Mouse (Mus musculus) forelimb bud, embryonic 11.5 days (tissue): ENCODE measurements around the gene Arntl.
A peak's percentile ranks its signal among the peaks of the same experiment; 100 is the strongest.
"Not testable (repeated sequence)": the region's sequence is repeated elsewhere in the genome, so short reads cannot be mapped to it uniquely, and the experiment has no call there.

Experiments used
- DNase-seq: peaks from one replicate; pipeline ENCODE4 v3.0.0-alpha.2; 2012; ENCODE audit warnings: low read depth, low spot score

Gene Arntl

GRCm38 (mm10) chr7:113251001-113251400, 43.7 kb downstream of the Arntl start:
- no peak for DNase-seq

- DNase-seq: no peak
Observed at GRCm38 (mm10) chr7:113251554-113251953, 44.3 kb downstream of the Arntl start.

- no peak for DNase-seq
Observed at GRCm38 (mm10) chr7:113253777-113254405, 46.6 kb downstream of the Arntl start.

DNA sequence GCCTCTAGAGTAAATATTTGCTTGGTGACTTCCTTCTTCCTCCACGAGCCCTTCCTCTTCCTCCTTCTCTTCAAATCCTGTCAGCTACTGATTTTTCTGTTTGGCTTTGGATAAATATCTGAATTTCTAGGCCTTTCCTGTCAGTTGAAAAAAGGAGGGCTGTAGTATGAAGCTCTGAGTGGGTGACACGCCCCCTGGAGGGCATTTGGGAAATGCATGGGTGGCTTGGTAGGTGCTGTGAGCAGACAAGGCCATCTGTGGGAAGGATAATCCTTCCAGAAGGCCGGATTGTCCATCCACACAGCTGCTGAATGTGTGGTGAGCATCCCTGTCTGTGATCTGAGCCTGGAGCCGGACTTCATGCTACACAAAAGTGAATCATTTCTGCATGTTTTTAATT, 48.8 kb downstream of the Arntl start:
- peak; percentile 53 for DNase-seq

- no peak for DNase-seq
Observed at GRCm38 (mm10) chr7:113258430-113258829, 51.2 kb downstream of the Arntl start.

- no peak for DNase-seq
Observed at GRCm38 (mm10) chr7:113260321-113261167, 53.3 kb downstream of the Arntl start.

- DNase-seq: no peak
Observed at GRCm38 (mm10) chr7:113261690-113262089, 54.4 kb downstream of the Arntl start.

- not testable (repeated sequence) for DNase-seq
Observed at GRCm38 (mm10) chr7:113262510-113263467, 55.5 kb downstream of the Arntl start.

- DNase-seq: no peak
Observed at GRCm38 (mm10) chr7:113263990-113264389, 56.7 kb downstream of the Arntl start.

GRCm38 (mm10) chr7:113268287-113268686, 61.0 kb downstream of the Arntl start:
- peak; percentile 17 for DNase-seq

- DNase-seq: no peak
Observed at GRCm38 (mm10) chr7:113269081-113269480, 61.8 kb downstream of the Arntl start.

DNA sequence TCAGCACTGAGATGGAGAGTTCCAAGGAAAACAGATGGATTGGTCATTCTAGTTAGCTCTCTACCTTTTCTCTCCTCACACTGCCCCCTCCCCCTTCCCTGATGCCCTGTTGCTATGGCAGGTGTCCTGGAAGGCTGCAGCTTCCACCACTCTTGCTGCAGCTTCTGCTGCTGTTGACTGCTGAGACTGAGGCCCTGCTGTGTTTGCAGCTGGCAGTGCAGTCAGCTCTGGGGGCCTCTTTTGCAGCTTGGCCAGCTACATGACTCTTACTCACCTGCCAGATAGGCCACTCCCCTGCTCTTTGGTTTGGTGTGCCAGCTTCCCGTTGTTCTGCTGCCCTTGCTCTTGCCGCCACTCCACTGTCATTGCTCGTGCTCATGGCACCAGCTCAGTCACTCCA, 62.7 kb downstream of the Arntl start:
- no peak for DNase-seq

DNA sequence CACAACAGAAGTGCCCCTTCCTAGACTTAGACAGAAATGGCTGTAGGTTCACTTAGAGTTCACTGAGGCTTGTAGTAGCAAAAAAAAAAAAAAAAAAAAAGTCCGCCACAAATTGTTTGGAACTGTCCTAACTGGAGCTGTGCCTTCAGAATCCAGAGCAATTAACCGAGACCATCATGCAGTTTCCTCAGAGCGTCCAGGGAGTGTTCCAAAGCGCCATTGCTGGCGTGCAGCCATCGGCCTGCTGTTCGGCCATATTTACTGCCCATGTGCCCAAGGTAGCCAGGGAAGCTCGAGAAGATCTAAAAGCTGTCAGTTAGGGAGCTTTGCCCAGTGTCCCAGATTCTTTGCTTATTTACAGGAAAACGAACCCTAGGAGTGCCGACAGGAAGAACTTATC, 63.3 kb downstream of the Arntl start:
- no peak for DNase-seq

- no peak for DNase-seq
Observed at GRCm38 (mm10) chr7:113270991-113271390, 63.7 kb downstream of the Arntl start.

- DNase-seq: no peak
Observed at GRCm38 (mm10) chr7:113272338-113272997, 65.2 kb downstream of the Arntl start.

GRCm38 (mm10) chr7:113277245-113277644, 70.0 kb downstream of the Arntl start:
- DNase-seq: no peak

DNA sequence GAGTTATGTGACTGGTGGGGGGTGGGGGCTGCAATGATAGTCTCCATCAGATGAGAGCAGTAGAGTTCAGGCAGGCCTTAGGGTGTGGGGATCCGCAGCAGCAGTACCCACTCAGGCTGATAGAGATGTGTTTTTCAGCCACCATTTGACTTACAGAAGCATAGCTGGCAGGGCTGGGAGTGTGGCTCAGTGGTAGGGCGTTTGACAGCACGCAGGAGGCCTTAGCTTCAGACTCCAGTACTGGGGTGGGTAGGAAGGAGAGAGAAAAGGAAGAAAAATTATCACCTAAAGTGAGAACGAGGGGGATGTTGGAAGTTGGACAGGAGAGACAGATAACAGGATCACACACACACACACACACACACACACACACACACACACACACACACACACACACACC, 71.2 kb downstream of the Arntl start:
- no peak for DNase-seq

- no peak for DNase-seq
Observed at GRCm38 (mm10) chr7:113279246-113279645, 72.0 kb downstream of the Arntl start.

- no peak for DNase-seq
Observed at GRCm38 (mm10) chr7:113285405-113285804, 78.1 kb downstream of the Arntl start.

DNA sequence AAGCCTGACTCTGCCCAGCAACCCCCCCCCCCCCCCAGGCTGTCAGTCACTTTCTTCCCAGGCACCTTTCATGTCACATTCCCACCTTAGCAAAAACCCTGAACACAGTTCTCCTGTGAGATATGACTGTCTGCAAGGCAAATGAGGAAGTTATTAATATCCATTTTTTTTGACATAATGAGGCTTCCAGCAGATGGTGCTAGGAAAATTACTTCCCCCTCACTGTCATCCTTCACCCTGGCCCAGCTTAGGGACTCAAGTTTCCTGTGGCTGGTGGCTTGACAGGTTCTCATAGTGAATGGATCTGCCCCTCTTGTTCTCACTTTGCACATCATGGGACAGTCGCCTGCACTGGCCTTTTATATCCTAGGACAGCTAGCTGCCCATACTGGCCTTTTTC, 81.9 kb downstream of the Arntl start:
- DNase-seq: no peak

GRCm38 (mm10) chr7:113291741-113292140, 84.5 kb downstream of the Arntl start:
- DNase-seq: no peak
